Mouse (Mus musculus) liver, embryonic 14.5 days (tissue): ENCODE data around the gene Pld3. TPM values are rescaled to one million over a fixed set of nuclear protein-coding genes. Genes with fewer than 3 reads are reported as not detected.
"Not testable (repeated sequence)": the region's sequence is repeated elsewhere in the genome, so short reads cannot be mapped to it uniquely, and the experiment has no call there.

Experiments used
- ATAC-seq: fragments of 200-750 bp; cut with Nextera tagmentation; 2 replicates; pipeline ENCODE4 v1.8.0; 2017; ENCODE audit warnings: moderate number of reproducible peaks, mild to moderate bottlenecking, moderate library complexity; ENCODE audit not compliant: insufficient read depth
- DNase-seq, 3 experiments: peaks; one replicate each; pipeline ENCODE4 v3.0.0-alpha.2; 2012 to 2013; ENCODE audit warnings: low read depth in 3 of 3, low spot score in 3 of 3
- H3K27ac ChIP-seq: fragments of 300-500 bp; sonication (generic); 2 replicates; pipeline ENCODE4 v1.5.1; 2014; ENCODE audit warnings: moderate library complexity, mild to moderate bottlenecking, control low read depth, inconsistent platforms
- H3K27me3 ChIP-seq: fragments of 300-500 bp; sonication (generic); 2 replicates; pipeline ENCODE4 v1.6.1; 2014; ENCODE audit warnings: mild to moderate bottlenecking, low read length, moderate library complexity; ENCODE audit not compliant: control insufficient read depth, insufficient read depth
- H3K36me3 ChIP-seq: fragments of 300-500 bp; sonication (generic); replicated peaks from 2 replicates; pipeline ENCODE4 v1.6.1; 2014; ENCODE audit warnings: low read depth; ENCODE audit not compliant: control insufficient read depth, insufficient read depth
- H3K4me1 ChIP-seq, 2 experiments: fragments of 200-500 bp in 1 of 2; fragments of 300-500 bp in 1 of 2; sonication (generic) in 1 of 2; replicated peaks; 2 replicates each; pipeline ENCODE4 v1.6.1; 2012 to 2014; ENCODE audit warnings: antibody characterized with exemption in 1 of 2, inconsistent platforms in 1 of 2, low read length in 1 of 2; ENCODE audit not compliant: control insufficient read depth in 2 of 2, insufficient read depth in 2 of 2
- H3K4me2 ChIP-seq: fragments of 300-500 bp; sonication (generic); 2 replicates; pipeline ENCODE4 v1.6.1; 2014; ENCODE audit warnings: low read depth, mild to moderate bottlenecking, control low read depth, moderate library complexity
- H3K4me3 ChIP-seq, 2 experiments: fragments of 200-500 bp in 1 of 2; fragments of 300-500 bp in 1 of 2; sonication (generic) in 1 of 2; 2 replicates each; pipeline ENCODE4 v1.5.1; 2012 to 2014; ENCODE audit warnings: low read depth in 2 of 2, low read length in 2 of 2, mild to moderate bottlenecking in 2 of 2, control low read depth in 1 of 2, inconsistent platforms in 1 of 2, moderate library complexity in 1 of 2; ENCODE audit not compliant: insufficient read depth in 1 of 2
- H3K9ac ChIP-seq: fragments of 300-500 bp; sonication (generic); replicated peaks from 2 replicates; pipeline ENCODE4 v1.6.1; 2014; ENCODE audit warnings: mild to moderate bottlenecking, control low read depth, moderate library complexity
- H3K9me3 ChIP-seq: fragments of 300-500 bp; sonication (generic); 2 replicates; pipeline ENCODE4 v1.6.1; 2016; ENCODE audit warnings: low read length, mixed read lengths; ENCODE audit not compliant: control insufficient read depth
- CTCF ChIP-seq: IDR thresholded peaks from 2 replicates; pipeline ENCODE4 v1.5.1; 2016; ENCODE audit warnings: antibody characterized with exemption, low read depth, control low read depth
- EP300 ChIP-seq: IDR thresholded peaks from 2 replicates; pipeline ENCODE4 v1.6.1; 2016; ENCODE audit warnings: antibody characterized with exemption, low read depth
- WGBS: fragments of 180-500 bp; shearing (Covaris S2); extraction: QIAGEN DNeasy Blood & Tissue Kit; methylation state at CpG from one replicate; pipeline ENCODE4 v1.1.7; 2014; ENCODE audit not compliant: insufficient replicate concordance; 5-methylcytosine and 5-hydroxymethylcytosine counted together
- polyA plus RNA-seq, 2 experiments: library from polyadenylated mRNA; depleted of rRNA in 1 of 2; stranded (reverse) in 1 of 2; unstranded in 1 of 2; fragments of >200 nt; fragmentation: Nextera tagmentation in 1 of 2; extraction: Ambion mirVana in 1 of 2; gene quantifications; 2 replicates each; pipeline versions ENCODE4 v1.2.1 to v1.2.3; 2012 to 2014

Gene Pld3
- polyA plus RNA-seq, 2 experiments, result 55.0 to 55.9 TPM

GRCm38 (mm10) chr7:27507711-27508647, 45.0 kb downstream of the Pld3 start:
- H3K4me2 ChIP-seq, result peak overlapping the region; percentile 91
- H3K9me3 ChIP-seq, result no peaks in the 10 kb centered on the region
- peaks cover 10 to 12% of the 10 kb centered on the region in 2 experiments for H3K4me1 ChIP-seq
- DNase-seq (peak; percentile 95 to 98 (median 95)), ATAC-seq (peak; percentile 93)
- H3K27ac ChIP-seq, result peak overlapping the region; percentile 97
- TF ChIP-seq EP300 (no peak), CTCF (peak; percentile 42; the same call in 1 of the 2 replicates)
- no peaks in the 10 kb centered on the region for H3K36me3 ChIP-seq
- H3K9ac ChIP-seq, result peak overlapping the region; percentile 84
- H3K27me3 ChIP-seq, result no peaks in the 10 kb centered on the region
- under 1% methylated on average over 54 of the region's 54 CpGs for WGBS
- H3K4me3 ChIP-seq, result peak overlapping the region; percentile 70 to 72

GRCm38 (mm10) chr7:27506765-27507370, 46.1 kb downstream of the Pld3 start:
- Histone ChIP-seq H3K36me3 (no peaks in the 10 kb centered on the region), H3K27ac (peak overlapping the region; percentile 97), H3K9ac (peak overlapping the region; percentile 84), H3K27me3 (no peaks in the 10 kb centered on the region), H3K4me2 (peak overlapping the region; percentile 91), H3K4me3 (peak overlapping the region in 1 of 2 experiments; percentile 72; a peak in 2 of 4 replicates), H3K4me1 (peaks cover 10 to 12% of the 10 kb centered on the region in 2 experiments), H3K9me3 (no peaks in the 10 kb centered on the region)
- 36% methylated on average over 9 of the region's 9 CpGs for WGBS
- no peak for DNase-seq
- TF ChIP-seq CTCF (no peak), EP300 (no peak)
- ATAC-seq, result no peak

GRCm38 (mm10) chr7:27501620-27502019, 51.4 kb downstream of the Pld3 start:
- Histone ChIP-seq H3K27me3 (no peaks in the 10 kb centered on the region), H3K27ac (no peak overlapping the region), H3K4me2 (no peak overlapping the region), H3K9ac (no peak overlapping the region), H3K4me3 (no peak overlapping the region), H3K4me1 (peaks cover 7% of the 10 kb centered on the region in 2 experiments), H3K36me3 (no peaks in the 10 kb centered on the region), H3K9me3 (no peaks in the 10 kb centered on the region)
- no peak for DNase-seq
- no peak for ATAC-seq
- TF ChIP-seq EP300 (no peak), CTCF (no peak)
- WGBS, result 57% methylated on average over 4 of the region's 4 CpGs

GRCm38 (mm10) chr7:27499036-27499435, 54.0 kb downstream of the Pld3 start, which contains the start of gene Prx:
Gene Prx, plus strand, starts transcription at chr7:27499324.
- H3K9ac ChIP-seq, result no peak within 1 kb of the TSS
- TF ChIP-seq CTCF (no peak), EP300 (no peak)
- ATAC-seq (no peak), DNase-seq (no peak)
- no peak within 1 kb of the TSS for H3K4me3 ChIP-seq
- H3K27ac ChIP-seq, result no peak within 1 kb of the TSS
- WGBS, result 61% methylated on average over 3 of the region's 3 CpGs
- peaks cover 7 to 9% of the 10 kb centered on the region in 2 experiments for H3K4me1 ChIP-seq
- no peak within 1 kb of the TSS for H3K4me2 ChIP-seq
- no peaks in the 10 kb centered on the region for H3K9me3 ChIP-seq
- H3K27me3 ChIP-seq, result no peaks in the 10 kb centered on the region
- no peaks in the 10 kb centered on the region for H3K36me3 ChIP-seq

- 68% methylated on average over 9 of the region's 9 CpGs for WGBS
- not testable (repeated sequence) for H3K27me3 ChIP-seq, H3K27ac ChIP-seq, H3K9ac ChIP-seq, H3K4me2 ChIP-seq, DNase-seq, H3K36me3 ChIP-seq, H3K4me3 ChIP-seq, ATAC-seq, H3K9me3 ChIP-seq
- H3K4me1 ChIP-seq, result peaks cover 23 to 32% of the 10 kb centered on the region in 2 experiments
These were observed 58.2 kb downstream of the Pld3 start for GRCm38 (mm10) chr7:27494659-27495367.
